Mouse (Mus musculus): ENCODE data around the gene Proser1.

Proser1 gene

GRCm38 (mm10) chr3:53466481-53466880 lies 3.0 kb downstream of the Proser1 start:
- no peak for DNase-seq (ENCODE audit: low read depth)

DNA sequence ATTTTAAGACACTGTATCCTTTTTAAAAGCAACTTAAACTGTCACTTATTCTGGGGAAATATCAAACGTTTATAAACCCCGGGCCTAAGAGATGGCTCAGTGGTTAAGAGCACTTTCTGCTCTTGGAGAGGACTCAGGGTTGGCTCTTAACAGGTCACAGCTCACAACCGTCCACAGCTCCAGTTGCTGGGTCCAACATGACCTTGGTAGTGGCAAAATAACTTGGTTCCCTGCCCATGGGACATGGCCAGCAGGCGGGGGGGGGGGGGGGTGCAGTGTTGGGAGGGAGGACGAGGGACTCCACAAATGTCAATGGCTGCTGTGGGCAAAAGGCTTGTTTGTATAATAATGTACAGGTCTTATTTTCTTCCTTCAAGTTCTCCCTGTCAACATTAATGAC lies 3.9 kb downstream of the Proser1 start:
- DNase-seq (ENCODE audit: low read depth), result no peak

DNA sequence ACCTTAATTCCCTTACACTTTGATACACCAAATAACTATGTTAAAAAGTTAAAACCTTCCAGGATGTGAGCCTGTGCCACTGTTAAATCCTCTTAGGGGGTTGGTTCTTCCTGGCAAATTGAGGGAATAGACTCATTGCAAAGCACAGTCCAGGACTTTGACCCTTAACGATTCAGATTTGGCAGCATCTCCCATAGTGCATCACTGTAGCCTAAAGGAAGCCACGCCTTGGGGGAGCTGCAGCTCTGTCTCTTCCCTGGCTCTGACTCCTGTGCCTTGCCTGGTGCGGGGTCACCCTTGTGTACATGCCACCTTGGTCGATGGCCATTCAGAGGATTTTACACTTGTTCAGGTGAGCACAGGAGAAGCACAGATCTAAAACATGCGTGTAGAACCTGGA lies 6.2 kb downstream of the Proser1 start:
- no peak for DNase-seq (ENCODE audit: low read depth)

DNA sequence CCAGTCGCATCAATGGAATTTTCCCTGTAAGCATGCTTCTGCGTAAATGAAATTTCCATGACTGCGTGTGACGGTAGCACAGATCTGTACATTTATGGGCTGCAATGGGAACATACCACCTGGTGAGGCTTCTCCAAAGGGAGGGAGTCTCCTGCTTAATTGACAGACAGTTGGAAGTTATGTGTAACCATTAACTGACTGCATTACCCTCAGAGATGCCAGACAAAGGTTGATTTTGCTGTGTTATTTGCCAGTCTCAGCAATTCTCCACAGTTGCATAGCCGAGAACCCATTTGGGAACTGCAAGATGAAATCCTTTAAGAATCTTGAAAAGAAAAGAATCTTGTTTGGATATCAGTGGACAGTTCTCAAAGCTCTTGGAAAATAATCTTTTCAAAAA lies 8.6 kb downstream of the Proser1 start:
- DNase-seq (ENCODE audit: low read depth), result no peak

DNA sequence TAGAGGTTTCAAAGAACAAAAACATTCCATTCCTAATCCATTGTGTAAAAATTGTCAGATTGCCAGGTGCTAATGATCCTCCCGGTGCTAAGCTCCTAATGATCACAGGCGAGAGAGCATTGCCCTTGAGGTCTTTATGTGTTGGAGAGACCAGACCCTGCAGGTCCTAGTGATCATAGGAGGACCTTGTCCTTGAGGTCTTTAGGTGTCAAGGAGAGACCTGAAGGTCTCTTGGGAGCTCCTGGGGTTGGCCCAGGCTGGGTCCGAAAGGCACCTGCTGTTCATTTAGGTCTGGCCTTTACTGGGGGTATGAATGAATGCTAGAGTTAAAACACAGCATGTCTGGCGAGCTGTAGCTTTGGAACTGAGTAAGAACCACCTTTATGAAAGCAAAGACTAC lies 10.7 kb downstream of the Proser1 start:
- no peak for DNase-seq (ENCODE audit: low read depth)

DNA sequence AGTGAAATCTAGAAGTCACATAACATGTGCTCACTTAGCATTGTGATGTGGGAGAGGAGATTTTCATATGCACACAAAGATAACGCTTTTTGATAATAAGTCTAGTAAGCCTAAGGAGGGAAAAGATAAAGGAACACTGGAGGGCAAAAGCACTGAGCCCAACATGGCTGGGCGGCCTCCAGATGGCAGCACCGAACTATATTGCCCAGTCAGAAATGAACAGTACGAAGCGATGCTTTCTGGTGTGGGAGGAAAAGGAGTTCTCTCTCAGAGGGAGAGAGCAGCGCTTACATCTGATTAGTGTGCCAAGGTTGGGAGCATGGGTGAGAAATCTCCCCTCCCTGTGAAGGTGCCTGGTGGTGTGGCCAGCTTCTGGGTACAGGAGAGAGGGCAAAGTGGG lies 12.4 kb downstream of the Proser1 start:
- no peak for DNase-seq (ENCODE audit: low read depth)

DNA sequence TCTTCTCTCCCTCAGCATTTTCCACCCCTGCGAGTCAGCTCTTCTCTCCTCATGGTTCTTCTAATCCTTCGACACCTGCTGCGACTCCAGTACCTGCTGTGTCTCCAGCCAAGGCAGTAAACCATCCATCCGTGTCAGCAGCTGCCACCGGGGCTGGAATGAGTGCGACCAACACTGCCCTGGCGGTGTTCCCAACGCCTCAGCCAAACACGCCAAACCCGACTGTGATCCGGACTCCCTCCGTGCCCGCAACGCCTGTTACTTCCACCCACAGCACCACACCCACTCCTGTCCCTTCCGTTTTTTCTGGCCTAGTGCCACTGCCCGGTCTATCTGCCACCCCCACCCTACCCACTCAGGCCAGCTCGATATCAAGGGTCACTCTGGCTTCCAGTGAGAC lies 14.0 kb downstream of the Proser1 start:
- no peak for DNase-seq (ENCODE audit: low read depth)

- no peak for DNase-seq (ENCODE audit: low read depth)
Measured at GRCm38 (mm10) chr3:53478419-53479046, 15.1 kb downstream of the Proser1 start.

GRCm38 (mm10) chr3:53483414-53484059 lies 20.1 kb downstream of the Proser1 start:
- no peak for DNase-seq (ENCODE audit: low read depth)

DNA sequence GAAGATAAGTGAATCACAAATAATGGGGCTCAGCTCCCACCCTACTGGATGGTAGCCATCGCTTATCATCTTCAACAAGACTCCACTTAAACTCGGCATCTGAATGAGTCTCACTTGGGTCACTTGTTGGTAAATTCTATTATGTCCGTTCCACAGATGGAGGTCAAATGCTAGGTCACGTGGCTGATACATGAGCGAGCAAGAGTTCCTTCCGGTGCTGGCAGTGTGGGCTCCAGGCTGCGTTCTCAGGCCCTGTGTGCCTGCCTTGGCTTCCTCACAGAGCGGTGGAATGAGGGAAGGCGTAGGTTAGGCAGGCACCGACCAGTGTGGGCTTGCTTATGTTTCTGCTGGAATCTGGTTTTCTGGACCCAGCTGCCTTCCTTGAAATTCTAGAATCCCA lies 23.1 kb downstream of the Proser1 start:
- DNase-seq (ENCODE audit: low read depth), result no peak

DNA sequence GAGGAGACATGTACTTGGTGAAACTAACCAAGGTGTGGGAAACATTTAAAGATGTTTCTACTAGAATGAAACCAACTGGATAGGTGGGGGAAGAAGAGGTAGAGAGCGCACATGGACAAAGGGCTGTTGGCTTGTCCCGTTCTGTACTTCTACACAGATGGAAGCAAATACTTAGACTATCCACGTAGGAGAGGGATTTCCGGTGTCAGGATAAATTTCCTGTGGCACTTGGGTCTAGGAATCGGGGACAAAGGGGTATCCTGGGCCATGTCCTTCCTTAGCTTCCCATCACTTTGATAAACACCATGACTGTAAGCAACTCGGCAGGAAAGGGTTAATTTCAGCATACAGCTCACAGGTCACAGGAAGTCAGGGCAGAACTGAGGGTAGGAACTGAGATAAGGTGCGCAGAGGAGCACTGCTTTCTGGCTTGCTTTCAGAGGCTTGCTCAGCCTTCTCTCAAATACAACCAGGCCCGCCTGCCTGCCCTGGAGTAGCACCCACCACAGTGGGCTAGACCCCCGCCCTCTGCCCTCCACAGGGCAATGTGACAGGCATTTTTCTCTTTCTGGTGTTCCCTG lies 23.6 kb downstream of the Proser1 start:
- no peak for DNase-seq (ENCODE audit: low read depth)

- no peak for DNase-seq (ENCODE audit: low read depth)
Measured at GRCm38 (mm10) chr3:53488353-53488752, 24.9 kb downstream of the Proser1 start, which contains the start of gene Stoml3. Gene Stoml3, plus strand, starts transcription at chr3:53488653.

- DNase-seq (ENCODE audit: low read depth), result no peak
Measured at GRCm38 (mm10) chr3:53498351-53498905, 35.0 kb downstream of the Proser1 start.

DNA sequence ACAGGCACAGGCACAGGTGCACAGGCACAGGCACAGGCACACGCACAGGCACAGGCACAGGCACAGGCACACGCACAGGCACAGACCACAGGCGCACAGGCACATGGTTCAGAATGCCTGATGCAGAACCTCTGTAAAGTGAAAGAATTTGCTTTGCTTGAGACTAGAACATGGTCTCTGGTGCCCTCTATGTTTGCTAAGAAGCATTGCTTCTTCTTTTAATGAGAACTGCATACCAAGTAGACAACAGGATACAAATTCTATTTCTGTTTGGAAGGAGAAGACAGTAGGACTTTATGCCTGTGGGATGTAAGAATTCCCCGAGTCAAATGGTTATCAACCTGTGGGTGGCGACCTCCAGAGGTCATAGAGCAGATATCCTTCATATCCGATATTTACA lies 39.0 kb downstream of the Proser1 start:
- no peak for DNase-seq (ENCODE audit: low read depth)

DNA sequence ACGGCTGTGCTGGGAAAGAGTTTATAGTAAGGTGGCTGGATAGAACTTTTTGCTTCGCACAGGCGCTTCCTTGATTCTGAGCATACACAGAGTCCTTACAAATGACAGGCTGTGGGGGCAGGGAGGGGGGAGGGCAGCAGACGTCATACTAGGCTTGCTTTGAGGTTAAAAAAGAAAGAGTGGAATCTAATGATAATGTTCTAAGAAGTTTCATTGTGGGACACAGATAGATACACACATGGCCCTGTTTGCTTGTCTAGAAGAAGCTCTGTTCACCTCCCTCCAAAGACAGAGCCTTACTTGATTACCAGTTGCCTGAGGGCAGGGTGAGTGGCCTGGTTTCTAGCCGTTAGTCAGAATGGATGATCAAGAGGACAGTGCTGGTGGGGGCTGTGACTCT lies 49.6 kb downstream of the Proser1 start:
- DNase-seq (ENCODE audit: low read depth), result no peak

DNA sequence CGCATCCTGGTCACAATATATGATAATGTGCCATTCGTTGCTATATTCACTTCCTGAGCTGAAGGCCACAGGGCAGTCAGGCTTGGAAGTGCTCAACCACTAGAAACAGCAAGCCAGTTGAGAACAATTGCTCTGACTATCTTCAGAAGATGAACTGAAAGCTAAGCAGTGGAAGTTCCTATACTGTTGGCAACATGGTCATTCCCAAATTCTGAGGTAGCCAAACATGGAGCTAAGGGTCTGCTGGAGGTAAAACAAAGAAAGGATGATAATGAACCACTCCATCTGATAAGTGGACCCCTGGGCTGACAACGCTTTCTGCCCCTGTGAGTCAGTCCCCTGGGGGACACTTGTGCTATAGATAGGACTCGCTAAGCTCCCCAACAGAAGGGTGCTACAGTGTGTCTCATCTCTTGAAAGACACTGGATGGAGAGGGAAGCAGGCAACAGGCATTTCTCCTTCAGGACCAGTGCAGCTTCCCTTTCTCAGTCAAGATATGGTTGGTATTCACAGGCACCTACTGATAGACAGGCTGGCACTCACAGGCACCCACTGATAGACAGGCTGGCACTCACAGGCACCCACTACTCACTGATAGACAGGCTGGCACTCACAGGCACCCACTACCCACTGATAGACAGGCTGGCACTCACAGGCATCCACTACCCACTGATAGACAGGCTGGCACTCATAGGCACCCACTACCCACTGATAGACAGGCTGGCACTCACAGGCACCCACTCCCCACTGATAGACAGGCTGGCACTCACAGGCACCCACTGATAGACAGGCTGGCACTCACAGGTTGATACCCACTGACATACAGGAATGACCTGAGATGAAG lies 51.0 kb downstream of the Proser1 start:
- DNase-seq (ENCODE audit: low read depth), result no peak

- DNase-seq (ENCODE audit: low read depth), result no peak
Measured at GRCm38 (mm10) chr3:53522794-53523193, 59.3 kb downstream of the Proser1 start.

- peak; percentile 11 for DNase-seq (ENCODE audit: low read depth)
Measured at GRCm38 (mm10) chr3:53525737-53526136, 62.3 kb downstream of the Proser1 start.

DNA sequence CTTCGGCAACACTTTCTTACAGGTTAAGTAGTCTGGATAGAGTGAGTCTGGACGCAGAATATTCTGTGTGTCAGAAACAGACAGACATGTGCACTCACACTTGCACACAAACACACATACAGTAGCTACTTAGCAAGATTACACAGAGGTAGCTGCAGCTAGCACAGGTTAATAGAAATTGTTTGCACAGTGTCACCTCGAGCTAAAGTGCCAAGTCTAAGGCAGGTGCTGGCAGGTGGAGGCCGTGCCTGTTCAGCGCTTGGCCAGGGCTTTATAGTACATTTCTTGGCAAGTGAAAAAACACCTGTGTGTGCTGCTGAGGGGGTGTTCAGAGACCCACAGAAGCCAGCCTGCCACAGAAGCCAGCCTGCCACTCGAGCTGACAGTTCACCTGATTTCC lies 66.8 kb downstream of the Proser1 start:
- no peak for DNase-seq (ENCODE audit: low read depth)

Data from fibroblast of lung, adult 2 months (primary cell).